Mouse (Mus musculus): ENCODE data around the gene Olfr411. TPM values are rescaled to one million over a fixed set of nuclear protein-coding genes. Genes with fewer than 3 reads are reported as not detected.
A peak's percentile ranks its signal among the peaks of the same experiment; 100 is the strongest.

Olfr411 gene
- not detected in 2 replicates for polyA plus RNA-seq (2016; fragmentation: Nextera tagmentation; extraction: Ambion mirVana)

GRCm38 (mm10) chr11:74352550-74352949, at the start of gene Olfr411:
Olfr411 (minus strand) TSS chr11:74352650.
- no peaks in the 10 kb centered on the region for H3K4me1 ChIP-seq
- 0 out of 2 replicates have a peak, but pooled peaks cover 5% of the 10 kb centered on the region for H3K9me3 ChIP-seq
- H3K27me3 ChIP-seq (replicated peaks; ENCODE audit: low read depth, poor library complexity, severe bottlenecking), result no peaks in the 10 kb centered on the region
- no peak for DNase-seq (ENCODE audit: low spot score)
- no peaks in the 10 kb centered on the region for H3K36me3 ChIP-seq (replicated peaks)
- no peak within 1 kb of the TSS for H3K4me3 ChIP-seq
- H3K27ac ChIP-seq (replicated peaks), result no peak within 1 kb of the TSS
- WGBS, result 82% methylated on average over 3 of the region's 3 CpGs

GRCm38 (mm10) chr11:74402126-74402525, 49.7 kb upstream of the Olfr411 start:
- no peaks in the 10 kb centered on the region for H3K36me3 ChIP-seq (replicated peaks)
- H3K9me3 ChIP-seq, result no peaks in the 10 kb centered on the region
- WGBS, result 52% methylated on average over 2 of the region's 2 CpGs
- no peak overlapping the region for H3K4me3 ChIP-seq
- H3K27ac ChIP-seq (replicated peaks), result no peak overlapping the region
- DNase-seq (ENCODE audit: low spot score), result no peak
- 0 out of 2 replicates have a peak, but pooled peaks cover 4% of the 10 kb centered on the region for H3K27me3 ChIP-seq (replicated peaks; ENCODE audit: low read depth, poor library complexity, severe bottlenecking)
- no peaks in the 10 kb centered on the region for H3K4me1 ChIP-seq

GRCm38 (mm10) chr11:74395583-74395982, 43.1 kb upstream of the Olfr411 start:
- Histone ChIP-seq H3K4me3 (no peak overlapping the region), H3K27me3 (replicated peaks; ENCODE audit: low read depth, poor library complexity, severe bottlenecking) (peaks cover 9% of the 10 kb centered on the region; the same call in 1 of the 2 replicates), H3K36me3 (replicated peaks) (no peaks in the 10 kb centered on the region), H3K9me3 (no peaks in the 10 kb centered on the region), H3K27ac (replicated peaks) (no peak overlapping the region), H3K4me1 (peaks cover 11% of the 10 kb centered on the region)
- 88% methylated on average over 18 of the region's 18 CpGs for WGBS
- DNase-seq (ENCODE audit: low spot score), result no peak

- Histone ChIP-seq H3K9me3 (no peaks in the 10 kb centered on the region), H3K27me3 (replicated peaks; ENCODE audit: low read depth, poor library complexity, severe bottlenecking) (peaks cover 5% of the 10 kb centered on the region; the same call in 1 of the 2 replicates), H3K4me3 (no peak overlapping the region), H3K27ac (replicated peaks) (no peak overlapping the region), H3K36me3 (replicated peaks) (no peaks in the 10 kb centered on the region), H3K4me1 (peaks cover 18% of the 10 kb centered on the region)
- WGBS, result 76% methylated on average over 5 of the region's 5 CpGs
- no peak for DNase-seq (ENCODE audit: low spot score)
Observed at GRCm38 (mm10) chr11:74393489-74393888, 41.0 kb upstream of the Olfr411 start.

- no peak overlapping the region for H3K4me3 ChIP-seq
- no peak overlapping the region for H3K27ac ChIP-seq (replicated peaks)
- WGBS, result 81% methylated on average over 6 of the region's 6 CpGs
- H3K27me3 ChIP-seq (replicated peaks; ENCODE audit: low read depth, poor library complexity, severe bottlenecking), result peaks cover 5% of the 10 kb centered on the region; the same call in 1 of the 2 replicates
- no peak for DNase-seq (ENCODE audit: low spot score)
- H3K9me3 ChIP-seq, result no peaks in the 10 kb centered on the region
- H3K4me1 ChIP-seq, result peaks cover 18% of the 10 kb centered on the region
- no peaks in the 10 kb centered on the region for H3K36me3 ChIP-seq (replicated peaks)
Observed at GRCm38 (mm10) chr11:74392903-74393302, 40.5 kb upstream of the Olfr411 start.

- H3K4me3 ChIP-seq, result no peak overlapping the region
- H3K4me1 ChIP-seq, result peaks cover 18% of the 10 kb centered on the region
- no peaks in the 10 kb centered on the region for H3K9me3 ChIP-seq
- peaks cover 5% of the 10 kb centered on the region; the same call in 1 of the 2 replicates for H3K27me3 ChIP-seq (replicated peaks; ENCODE audit: low read depth, poor library complexity, severe bottlenecking)
- WGBS, result 87% methylated on average over 11 of the region's 11 CpGs
- no peak for DNase-seq (ENCODE audit: low spot score)
- no peaks in the 10 kb centered on the region for H3K36me3 ChIP-seq (replicated peaks)
- no peak overlapping the region for H3K27ac ChIP-seq (replicated peaks)
Observed at GRCm38 (mm10) chr11:74391899-74392298, 39.4 kb upstream of the Olfr411 start.

- no peak overlapping the region for H3K4me3 ChIP-seq
- H3K9me3 ChIP-seq, result no peaks in the 10 kb centered on the region
- H3K4me1 ChIP-seq, result peaks cover 21% of the 10 kb centered on the region
- H3K27me3 ChIP-seq (replicated peaks; ENCODE audit: low read depth, poor library complexity, severe bottlenecking), result peaks cover 3% of the 10 kb centered on the region; the same call in 1 of the 2 replicates
- no peak for DNase-seq (ENCODE audit: low spot score)
- H3K27ac ChIP-seq (replicated peaks), result no peak overlapping the region
- 83% methylated on average over 5 of the region's 5 CpGs for WGBS
- H3K36me3 ChIP-seq (replicated peaks), result no peaks in the 10 kb centered on the region
Observed at GRCm38 (mm10) chr11:74387203-74387602, 34.8 kb upstream of the Olfr411 start.

- no peaks in the 10 kb centered on the region for H3K9me3 ChIP-seq
- H3K27me3 ChIP-seq (replicated peaks; ENCODE audit: low read depth, poor library complexity, severe bottlenecking), result no peaks in the 10 kb centered on the region
- no peak overlapping the region for H3K27ac ChIP-seq (replicated peaks)
- peaks cover 21% of the 10 kb centered on the region for H3K4me1 ChIP-seq
- no peak for DNase-seq (ENCODE audit: low spot score)
- WGBS, result 76% methylated on average over 9 of the region's 9 CpGs
- H3K4me3 ChIP-seq, result no peak overlapping the region
- H3K36me3 ChIP-seq (replicated peaks), result no peaks in the 10 kb centered on the region
Observed at GRCm38 (mm10) chr11:74385674-74386073, 33.2 kb upstream of the Olfr411 start.

- Histone ChIP-seq H3K36me3 (replicated peaks) (no peaks in the 10 kb centered on the region), H3K4me1 (peaks cover 7% of the 10 kb centered on the region), H3K4me3 (no peak overlapping the region), H3K9me3 (no peaks in the 10 kb centered on the region), H3K27me3 (replicated peaks; ENCODE audit: low read depth, poor library complexity, severe bottlenecking) (peaks cover 4% of the 10 kb centered on the region; the same call in 1 of the 2 replicates), H3K27ac (replicated peaks) (no peak overlapping the region)
- 75% methylated on average over 4 of the region's 4 CpGs for WGBS
- no peak for DNase-seq (ENCODE audit: low spot score)
Observed at GRCm38 (mm10) chr11:74379166-74379873, 26.9 kb upstream of the Olfr411 start.

- WGBS, result 71% methylated on average over 3 of the region's 3 CpGs
- no peaks in the 10 kb centered on the region for H3K9me3 ChIP-seq
- peaks cover 7% of the 10 kb centered on the region for H3K4me1 ChIP-seq
- no peak overlapping the region for H3K27ac ChIP-seq (replicated peaks)
- peak; percentile 61 for DNase-seq (ENCODE audit: low spot score)
- peaks cover 4% of the 10 kb centered on the region; the same call in 1 of the 2 replicates for H3K27me3 ChIP-seq (replicated peaks; ENCODE audit: low read depth, poor library complexity, severe bottlenecking)
- H3K4me3 ChIP-seq, result no peak overlapping the region
- H3K36me3 ChIP-seq (replicated peaks), result no peaks in the 10 kb centered on the region
Observed at GRCm38 (mm10) chr11:74376847-74377246, 24.4 kb upstream of the Olfr411 start.

GRCm38 (mm10) chr11:74371393-74372100, 19.1 kb upstream of the Olfr411 start:
- Histone ChIP-seq H3K4me3 (no peak overlapping the region), H3K36me3 (replicated peaks) (no peaks in the 10 kb centered on the region), H3K27me3 (replicated peaks; ENCODE audit: low read depth, poor library complexity, severe bottlenecking) (peaks cover 16% of the 10 kb centered on the region), H3K9me3 (no peaks in the 10 kb centered on the region), H3K27ac (replicated peaks) (no peak overlapping the region), H3K4me1 (no peaks in the 10 kb centered on the region)
- WGBS, result 12% methylated on average over 22 of the region's 22 CpGs
- peak; percentile 82 for DNase-seq (ENCODE audit: low spot score)

GRCm38 (mm10) chr11:74361769-74362168, 9.3 kb upstream of the Olfr411 start, which contains the start of gene Olfr412:
Olfr412 (plus strand) TSS chr11:74362069.
- no peaks in the 10 kb centered on the region for H3K27me3 ChIP-seq (replicated peaks; ENCODE audit: low read depth, poor library complexity, severe bottlenecking)
- DNase-seq (ENCODE audit: low spot score), result no peak
- H3K27ac ChIP-seq (replicated peaks), result no peak within 1 kb of the TSS
- H3K36me3 ChIP-seq (replicated peaks), result no peaks in the 10 kb centered on the region
- H3K9me3 ChIP-seq, result peaks cover 16% of the 10 kb centered on the region
- WGBS, result 80% methylated on average over 1 of the region's 1 CpGs
- H3K4me1 ChIP-seq, result no peaks in the 10 kb centered on the region
- no peak within 1 kb of the TSS for H3K4me3 ChIP-seq

Data from embryonic facial prominence, embryonic 10.5 days (tissue).